Mouse (Mus musculus) kidney, postnatal 14 days (tissue): ENCODE data around the gene Cic.

Experiments used
- DNase-seq: peaks from one replicate; pipeline ENCODE4 v3.0.0; 2022; ENCODE audit warnings: mixed read lengths

Gene Cic

DNA sequence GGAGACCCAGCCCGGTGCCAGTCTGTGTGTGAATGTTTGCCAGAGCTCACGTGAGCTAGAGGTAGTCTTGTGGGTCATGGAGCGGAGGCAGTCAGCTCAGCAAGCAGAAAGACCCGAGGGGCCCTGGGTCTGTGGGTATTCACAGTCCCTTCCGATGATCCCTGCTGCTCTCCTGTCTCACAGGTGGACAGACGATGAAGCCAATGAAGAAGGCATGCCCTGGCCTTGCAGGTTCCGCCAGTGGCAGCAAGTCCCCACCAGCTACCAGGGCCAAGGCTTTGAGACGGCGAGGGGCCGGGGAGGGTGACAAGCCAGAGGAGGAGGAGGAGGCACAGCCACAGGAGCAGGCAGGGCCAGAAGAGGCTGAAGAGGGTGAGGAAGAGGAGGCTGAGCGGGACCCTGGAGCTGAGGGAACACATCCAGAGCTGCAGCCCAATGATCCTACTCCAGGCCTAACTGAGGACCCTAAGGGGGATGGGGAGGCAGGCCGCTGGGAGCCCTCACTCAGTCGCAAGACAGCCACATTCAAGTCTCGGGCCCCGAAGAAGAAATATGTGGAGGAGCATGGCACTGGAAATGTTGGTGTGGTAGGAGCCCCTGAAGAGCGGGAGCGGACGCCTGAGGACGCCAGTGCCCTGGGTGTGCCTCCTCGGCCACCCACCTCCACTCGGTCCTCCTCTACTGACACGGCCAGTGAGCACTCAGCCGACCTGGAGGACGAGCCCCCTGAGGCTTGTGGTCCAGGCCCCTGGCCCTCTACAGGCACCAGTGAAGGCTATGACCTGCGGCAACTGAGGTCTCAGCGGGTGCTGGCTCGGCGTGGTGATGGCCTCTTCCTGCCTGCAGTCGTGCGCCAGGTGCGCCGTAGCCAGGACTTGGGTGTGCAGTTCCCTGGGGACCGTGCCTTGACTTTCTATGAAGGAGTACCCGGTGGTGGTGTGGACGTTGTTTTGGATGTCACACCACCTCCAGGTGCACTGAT, 3.4 kb downstream of the Cic start:
- DNase-seq, result no peak

DNA sequence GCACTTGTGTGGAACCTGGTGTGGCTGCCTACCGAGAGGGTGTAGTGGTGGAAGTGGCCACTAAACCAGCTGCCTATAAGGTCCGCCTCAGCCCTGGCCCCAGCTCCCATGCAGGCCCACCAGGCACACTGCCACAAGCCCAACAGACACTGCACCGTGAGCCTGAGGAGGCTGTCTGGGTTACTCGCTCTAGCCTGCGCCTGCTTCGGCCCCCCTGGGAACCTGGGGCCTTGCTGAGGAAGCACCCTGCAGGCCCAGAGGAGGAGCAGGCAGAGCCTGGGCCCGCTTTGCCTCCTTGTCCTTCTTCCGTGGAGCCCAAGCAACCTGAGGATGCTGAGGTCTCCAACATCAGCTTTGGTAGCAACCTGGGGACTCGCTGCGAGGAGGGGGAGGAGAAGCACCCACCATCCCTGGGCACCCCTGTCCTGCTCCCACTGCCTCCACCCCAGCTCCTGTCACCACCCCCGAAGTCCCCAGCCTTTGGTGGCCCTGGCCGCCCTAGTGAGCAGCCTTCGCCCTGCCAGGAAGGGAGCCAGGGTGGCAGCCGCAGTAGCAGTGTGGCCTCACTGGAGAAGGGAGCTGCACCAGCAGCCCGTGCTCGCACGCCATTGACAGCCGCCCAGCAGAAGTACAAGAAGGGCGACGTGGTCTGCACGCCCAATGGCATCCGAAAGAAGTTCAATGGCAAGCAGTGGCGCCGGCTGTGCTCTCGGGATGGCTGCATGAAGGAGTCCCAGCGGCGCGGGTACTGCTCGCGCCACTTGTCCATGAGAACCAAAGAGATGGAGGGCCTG, 4.3 kb downstream of the Cic start:
- DNase-seq, result no peak

DNA sequence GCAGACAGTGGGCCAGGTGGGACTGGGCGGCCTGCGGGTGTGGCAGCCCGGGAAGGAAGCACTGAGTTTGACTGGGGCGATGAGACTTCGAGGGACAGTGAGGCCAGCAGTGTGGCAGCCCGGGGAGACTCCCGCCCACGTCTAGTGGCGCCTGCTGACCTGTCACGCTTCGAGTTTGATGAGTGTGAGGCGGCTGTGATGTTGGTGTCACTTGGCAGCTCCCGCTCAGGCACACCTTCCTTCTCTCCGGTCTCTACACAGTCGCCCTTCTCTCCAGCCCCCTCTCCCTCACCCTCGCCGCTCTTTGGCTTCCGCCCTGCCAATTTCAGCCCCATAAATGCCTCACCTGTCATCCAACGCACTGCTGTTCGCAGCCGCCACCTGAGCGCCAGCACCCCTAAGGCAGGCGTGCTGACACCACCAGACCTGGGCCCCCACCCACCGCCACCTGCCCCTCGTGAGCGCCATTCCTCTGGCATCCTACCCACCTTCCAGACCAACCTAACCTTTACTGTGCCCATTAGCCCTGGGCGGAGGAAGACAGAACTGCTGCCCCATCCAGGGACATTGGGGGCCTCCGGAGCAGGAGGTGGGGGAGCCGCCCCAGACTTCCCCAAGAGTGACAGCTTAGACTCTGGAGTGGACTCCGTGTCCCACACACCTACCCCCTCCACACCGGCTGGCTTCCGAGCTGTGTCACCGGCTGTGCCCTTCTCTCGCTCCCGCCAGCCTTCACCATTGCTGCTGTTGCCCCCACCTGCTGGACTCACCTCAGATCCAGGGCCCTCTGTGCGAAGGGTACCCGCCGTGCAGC, 5.1 kb downstream of the Cic start:
- no peak for DNase-seq

DNA sequence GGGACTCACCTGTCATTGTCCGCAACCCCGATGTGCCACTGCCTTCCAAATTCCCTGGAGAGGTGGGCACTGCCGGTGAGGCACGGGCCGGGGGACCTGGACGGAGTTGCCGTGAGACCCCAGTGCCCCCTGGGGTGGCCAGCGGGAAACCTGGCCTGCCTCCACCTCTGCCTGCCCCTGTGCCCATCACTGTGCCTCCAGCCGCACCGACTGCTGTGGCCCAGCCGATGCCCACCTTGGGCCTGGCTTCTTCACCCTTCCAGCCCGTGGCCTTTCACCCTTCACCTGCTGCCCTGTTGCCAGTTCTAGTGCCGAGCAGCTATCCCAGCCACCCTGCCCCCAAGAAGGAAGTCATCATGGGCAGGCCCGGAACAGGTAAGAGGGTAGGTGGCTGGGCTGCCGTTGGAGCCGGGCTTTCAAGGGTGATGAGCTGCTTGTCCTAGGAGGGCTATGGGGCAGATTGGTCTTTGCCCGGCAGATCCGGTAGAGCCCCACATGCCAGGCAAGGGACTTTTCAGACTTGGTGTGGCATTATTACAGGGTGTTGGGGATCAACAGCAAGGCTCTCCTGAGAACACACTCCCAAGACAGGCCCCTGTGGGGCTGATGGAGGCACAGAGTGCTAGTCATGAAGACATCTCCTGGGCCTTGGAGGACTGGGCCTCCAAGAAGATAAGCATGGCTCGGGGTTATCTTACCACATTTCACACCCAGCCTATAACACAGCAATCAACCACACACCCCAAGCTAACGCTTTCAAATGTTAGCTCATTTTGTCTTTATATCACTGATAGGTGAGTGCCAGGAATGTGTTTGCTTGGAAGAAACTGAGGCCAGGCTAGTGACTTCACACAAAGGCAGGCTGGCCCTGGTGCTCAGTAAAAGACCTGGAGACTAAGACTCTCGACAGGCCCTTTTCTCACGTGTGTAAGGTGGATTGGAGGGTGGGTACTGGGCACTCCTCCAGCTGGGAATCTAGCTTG, 6.0 kb downstream of the Cic start:
- DNase-seq, result no peak

DNA sequence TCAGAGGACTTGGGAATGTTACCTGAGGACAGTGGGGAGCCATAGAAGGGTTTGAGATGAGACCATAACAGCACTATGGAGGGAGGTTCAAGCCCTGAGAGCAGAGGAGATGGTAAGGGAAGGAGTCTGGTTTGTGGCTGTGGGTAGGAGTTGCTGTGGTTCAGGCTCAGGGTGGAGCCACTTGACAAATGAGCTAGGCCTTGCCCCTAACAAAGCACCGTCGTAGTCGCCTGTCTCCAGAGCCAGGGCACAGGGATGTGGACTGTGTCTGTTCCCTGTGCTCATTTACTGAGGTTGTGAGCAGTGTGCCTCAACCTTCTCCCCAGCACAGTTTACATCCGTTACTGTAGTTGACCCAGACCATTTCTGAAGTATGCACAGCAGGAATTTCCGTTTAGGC, 7.1 kb downstream of the Cic start:
- no peak for DNase-seq

DNA sequence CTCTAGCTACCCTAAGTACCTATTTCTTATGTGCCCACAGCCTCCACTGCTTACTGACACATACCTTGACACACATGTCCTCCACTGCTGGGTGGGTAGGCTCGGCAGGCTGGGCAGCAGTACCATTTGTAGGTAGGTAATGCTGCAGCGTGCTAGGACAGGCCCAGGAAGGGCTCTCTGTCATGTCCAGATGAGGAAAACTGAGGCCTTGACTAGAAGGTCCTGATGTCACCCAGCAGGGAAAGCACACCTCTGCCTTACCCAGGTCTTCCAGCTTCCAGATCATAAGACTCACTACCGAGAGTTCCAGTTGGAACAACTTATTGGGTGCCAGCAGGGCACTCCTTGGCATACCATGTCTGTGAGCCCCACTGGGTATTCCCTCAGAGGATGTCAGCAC, 7.5 kb downstream of the Cic start:
- no peak for DNase-seq

DNA sequence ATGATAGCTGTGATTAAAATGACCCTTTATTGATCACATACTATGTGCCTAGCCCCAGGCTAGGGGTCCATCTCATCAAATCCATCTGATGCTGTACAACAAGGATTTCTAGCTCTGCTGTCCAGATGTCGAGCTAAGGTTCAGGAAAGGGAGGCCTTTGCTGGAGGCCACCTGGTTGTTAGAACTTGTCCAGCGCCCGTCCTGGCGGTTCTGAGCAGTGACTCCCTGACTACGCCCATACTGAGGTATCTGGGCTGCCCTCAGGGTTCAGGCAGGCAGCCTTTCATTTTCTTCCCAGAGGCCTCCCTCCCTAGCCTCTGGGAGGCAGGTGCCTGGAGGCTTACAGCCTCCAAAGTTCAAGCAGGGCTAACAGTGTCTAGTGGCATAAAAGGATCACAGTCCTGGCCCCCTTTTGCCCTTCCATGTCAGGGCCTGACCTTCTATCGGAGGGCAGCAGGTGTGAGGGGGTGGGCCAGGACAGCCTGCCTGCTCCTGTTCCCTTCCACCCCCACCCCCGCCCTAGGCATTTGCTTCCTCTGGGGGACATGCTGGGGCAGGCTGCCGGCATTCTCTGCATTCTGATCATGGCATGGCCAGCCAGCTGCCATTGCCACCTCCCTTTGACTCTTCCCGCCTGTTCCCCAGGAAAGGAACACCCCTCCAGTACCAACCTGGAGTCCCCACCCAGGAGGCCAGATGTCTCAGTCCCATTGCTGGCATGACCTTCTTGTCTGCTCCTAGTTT, 8.2 kb downstream of the Cic start:
- no peak for DNase-seq

DNA sequence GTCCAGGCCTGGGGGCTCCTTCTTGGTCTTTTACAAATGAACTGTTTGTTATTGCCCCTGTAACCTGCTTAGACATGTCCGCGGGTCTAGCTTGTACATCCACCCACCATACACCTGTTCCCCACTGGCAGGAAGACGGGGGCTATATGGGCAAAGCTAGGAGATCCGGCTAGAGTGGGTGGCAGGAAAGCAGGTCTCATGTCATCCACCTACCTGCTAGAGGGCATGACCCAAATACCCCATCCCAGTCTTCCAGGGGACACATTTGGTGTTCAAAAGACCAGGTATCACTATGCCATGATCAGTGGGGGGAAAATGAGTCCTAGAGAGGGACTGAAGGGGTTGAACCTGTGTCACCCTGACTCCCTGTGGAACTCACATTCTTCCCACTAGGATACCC, 9.9 kb downstream of the Cic start:
- no peak for DNase-seq

DNA sequence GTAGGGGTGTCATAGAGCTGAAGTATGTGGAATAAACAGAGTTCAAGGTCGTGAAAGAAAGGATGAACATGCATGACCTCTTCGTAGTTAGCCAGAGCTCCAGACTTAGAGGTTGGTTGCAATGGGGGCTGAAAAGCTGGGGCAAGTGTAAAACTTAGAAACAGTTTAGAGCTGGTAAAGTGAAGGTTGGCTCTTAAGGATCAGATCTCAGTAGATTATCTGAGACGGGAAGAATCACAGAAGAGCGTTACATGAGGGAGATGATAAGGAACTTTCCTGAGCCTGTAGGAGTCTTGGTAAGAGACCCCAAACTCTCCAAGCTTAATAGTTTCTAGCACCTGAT, 10.5 kb downstream of the Cic start:
- no peak for DNase-seq

DNA sequence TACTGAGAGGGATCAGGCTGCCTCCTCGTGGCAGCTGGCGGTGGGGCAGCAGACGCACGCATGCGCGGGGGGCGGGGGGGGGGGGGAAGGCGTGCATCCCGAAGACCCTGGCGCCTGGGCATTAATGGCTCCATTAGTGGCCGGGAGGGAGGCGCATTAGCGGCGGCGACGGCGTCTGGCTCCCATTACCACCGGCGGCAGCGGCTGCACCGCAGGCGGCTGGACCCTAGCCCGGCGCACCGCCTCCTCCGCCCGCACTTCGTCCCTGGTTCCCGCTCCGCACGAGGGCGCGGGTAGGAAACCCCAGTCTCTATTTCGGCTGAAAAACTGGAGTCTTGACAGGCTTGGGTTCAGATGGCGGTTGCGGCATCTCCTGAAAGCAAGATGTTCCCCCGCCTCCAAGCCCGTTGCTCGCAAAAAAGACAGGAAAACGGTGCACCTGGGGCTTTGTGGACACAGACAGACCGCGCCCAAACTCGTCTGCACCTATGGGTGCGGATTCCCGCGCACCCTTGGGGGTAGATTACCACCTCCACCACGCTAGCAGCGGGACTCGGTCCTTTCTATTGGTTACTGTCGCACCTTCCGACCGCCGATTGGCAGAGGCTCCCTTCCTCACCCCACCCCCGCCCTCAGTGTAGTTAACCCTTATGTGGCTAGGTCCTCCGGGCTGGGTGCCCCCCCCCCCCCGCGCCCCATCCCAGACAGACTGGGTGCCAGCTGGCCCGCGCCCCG, 11.0 kb downstream of the Cic start:
- DNase-seq, result peak; percentile 90

DNA sequence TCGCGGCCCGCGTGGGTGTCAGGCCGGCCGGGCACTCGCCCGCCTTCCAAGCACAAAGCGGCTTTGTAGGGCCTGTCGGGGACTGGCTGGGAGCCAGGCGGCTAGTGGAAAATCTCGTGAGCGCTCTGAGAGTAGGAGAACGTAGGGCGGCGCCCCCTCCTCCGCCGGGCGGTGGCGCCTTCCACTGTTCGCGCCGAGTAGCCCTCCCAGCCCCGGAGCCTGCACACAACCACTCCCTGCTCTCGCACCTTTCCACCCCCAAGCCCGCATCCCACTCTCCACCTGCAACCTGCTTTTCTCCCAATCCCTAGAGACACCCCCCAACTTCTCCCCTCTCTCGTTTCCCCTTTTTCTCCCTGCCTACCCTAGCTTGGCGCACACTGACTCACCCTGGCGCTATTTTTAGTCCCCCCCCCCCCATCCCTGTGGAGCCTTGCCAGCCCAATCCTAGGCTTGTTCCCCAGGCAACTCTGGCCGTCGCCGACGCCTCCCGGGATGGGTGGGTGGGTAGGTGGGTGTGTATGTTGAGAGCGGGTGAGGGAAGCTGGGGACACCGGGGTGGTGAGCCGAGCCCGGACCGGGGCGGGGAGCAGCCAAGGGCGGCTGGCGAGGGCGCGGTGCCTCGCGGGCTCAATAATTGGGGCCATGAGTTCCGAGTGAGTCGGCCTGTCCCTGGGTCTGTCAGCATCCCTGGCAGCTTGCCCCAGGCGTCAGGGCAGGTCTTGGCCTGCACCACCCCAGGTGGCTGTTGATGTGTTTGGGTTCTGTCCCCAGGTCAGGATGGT, 11.8 kb downstream of the Cic start:
- DNase-seq, result peak; percentile 92

DNA sequence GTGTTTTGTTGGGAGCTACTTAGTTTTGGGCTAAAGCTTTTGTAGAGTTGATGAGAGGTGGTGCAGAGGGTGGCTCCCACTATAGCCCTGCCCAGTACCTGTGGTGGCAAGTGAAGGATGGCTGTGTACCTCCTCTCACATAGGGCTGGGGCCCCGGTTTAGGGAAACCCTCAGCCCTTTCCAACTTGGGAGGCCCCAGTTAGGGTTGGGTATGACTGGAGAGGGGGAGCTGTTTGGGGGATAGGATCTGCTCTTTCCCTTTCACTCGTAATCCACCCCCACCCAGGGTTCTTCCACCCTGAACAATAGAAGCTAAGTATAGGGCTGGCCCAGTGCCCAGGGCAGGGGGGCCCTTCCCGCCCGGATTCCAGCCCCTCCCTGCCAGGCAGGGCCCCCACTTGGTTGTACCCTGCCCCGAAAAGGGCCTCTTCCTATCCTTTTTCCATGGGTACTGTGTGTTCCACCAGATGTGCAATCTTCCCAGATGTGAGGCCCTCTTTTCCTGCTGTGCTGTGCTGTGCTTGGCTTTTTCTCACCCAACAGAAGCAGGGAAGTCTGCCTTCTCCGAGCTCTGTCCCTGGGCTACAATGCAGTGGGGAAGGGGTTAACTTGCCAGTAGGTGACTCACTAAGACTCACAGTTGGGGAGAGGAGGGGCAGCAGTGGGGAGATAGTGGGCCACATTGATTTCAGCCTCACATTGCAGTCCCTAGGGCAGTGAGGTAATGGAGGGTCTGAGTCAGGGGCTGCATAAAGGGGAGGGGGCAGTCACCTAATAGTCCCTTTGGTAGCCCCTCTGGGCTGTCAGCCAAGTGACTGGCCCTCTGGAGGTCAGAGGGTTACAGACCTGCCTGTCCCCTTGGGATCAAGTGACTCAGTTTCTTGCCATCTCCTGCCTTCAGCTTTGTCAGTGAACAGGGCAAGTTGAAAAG, 12.6 kb downstream of the Cic start:
- peak; percentile 78 for DNase-seq

DNA sequence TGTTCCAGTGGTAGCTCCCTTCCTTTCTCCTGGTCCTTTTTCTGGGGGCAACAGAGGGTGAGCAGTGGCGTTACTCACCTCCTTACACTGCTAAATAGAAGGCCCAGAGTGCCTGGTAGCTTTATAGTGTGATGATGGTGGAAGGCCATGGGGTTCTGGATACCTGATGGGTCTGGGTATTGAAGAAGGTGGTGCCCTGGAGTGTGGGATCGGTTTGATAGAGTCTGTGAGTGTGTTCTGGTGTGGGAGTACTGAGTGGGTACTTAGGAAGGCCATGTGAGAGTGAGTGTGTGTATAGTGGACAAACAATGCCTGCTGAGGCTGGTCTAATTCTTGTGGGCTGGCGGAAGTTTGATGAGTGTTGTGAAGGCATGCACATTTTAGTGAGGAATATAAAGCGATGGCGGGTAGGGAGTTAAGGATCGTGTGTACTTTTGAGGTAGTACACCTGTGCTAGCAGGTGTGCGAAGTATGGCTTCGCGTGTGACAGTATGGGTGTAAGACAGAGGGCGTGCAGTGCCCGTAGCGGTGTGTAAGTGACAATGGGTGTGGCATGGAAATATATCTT, 13.7 kb downstream of the Cic start:
- DNase-seq, result no peak

DNA sequence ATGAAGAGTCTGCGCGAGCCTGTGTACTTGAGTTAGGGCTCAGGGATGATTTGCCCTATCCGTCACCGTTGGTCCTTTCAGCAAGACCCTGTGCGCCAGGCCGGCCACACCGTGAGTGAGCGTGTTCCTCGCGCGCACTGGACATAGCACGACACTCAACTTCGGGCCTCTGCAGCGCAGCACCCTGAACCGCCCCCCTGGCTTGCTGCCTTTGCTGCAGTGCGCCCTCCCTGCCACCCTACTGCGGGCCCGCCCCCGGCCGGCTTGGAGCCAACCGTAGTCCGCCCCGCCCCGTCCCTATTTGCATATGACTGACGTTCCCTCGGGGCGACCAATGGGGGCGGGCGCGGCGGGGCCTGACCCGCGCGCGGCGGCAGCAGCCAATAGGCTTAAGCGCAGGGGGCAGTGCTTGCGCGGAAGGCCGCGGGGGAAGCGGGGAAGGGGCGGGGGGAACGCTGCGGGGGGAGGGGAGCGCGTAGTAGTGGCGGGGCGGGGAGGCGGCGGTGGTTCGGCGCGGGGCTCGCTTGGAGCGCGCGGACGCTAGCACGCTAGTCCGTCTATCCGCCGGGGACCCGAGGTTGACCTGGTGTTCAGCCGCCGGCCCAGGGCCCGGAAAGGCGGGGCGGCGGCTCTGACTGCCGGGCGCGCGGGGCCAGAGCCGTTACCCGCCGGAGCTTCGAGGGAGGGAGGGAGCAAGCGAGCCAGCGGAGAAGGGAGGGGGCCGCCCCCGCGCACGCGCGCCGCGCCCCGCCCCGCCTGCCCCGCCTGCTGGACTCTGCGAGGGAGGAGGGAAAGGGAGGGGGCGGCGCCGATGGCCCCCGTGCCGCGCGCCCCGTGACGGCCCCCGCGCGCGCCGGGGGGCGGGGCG, 14.5 kb downstream of the Cic start:
- DNase-seq, result peak; percentile 99

DNA sequence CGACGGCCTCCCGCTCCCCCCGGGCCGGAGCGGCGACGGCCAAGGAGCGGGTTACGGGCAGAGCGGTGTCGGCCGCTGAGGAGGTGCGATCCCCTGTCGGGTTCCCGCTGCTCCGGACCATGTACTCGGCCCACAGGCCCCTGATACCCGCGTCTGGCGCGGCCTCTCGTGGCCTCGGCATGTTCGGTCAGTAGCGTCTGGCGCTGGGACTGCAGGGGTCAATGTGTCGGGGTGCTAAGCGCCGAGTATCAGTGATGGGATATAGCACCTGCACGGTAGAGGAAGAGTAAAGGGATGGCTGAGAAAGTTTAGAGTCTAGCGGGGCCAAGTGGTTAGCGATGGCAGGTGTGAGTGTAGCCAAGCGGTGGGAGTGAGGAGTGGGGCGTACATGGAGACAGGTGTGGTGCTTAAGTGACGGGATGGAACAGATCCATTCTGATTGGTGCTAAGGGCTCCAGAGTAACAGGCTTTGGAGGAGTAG, 15.3 kb downstream of the Cic start:
- no peak for DNase-seq

DNA sequence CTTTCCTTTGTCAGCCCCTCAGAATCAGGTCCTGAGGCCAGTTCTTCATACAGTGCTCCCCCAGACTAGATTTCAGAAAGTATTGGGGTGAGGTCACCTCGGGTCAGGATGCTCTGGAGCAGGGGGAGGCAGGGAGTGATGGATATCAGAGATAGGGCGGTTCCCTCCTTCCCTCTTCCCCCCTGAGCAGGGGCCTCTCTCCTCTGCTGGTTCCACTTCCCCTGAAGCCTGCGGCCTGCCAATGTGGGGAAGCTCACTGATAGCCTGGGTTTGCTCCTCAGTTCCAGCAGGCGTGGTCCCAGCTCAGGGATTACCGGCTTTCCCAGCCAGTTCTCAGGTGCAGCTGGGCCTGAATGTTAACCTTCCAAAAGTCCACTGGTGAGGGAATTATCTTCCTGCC, 16.1 kb downstream of the Cic start:
- no peak for DNase-seq

DNA sequence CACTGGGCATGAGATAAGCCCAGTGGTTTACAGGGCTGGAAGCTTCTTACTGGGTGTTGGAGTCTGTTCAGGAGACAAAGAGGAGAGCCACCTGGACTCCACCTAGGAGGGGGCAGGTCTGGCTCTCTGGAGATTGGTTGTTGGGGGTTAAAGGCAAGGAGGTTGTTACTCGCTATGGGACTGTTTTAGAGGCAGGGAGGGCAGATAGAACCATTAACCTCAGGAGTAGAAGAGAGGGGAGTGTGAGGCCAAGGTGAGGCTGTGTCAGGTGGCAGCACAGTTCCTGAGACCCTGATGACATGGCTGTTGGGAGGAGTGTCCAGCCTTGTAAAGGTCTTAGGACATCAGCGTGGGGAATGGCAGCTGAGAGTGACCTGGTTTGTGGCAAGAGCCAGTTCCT, 16.7 kb downstream of the Cic start:
- no peak for DNase-seq
